Mouse (Mus musculus): ENCODE measurements around the gene Cybrd1. TPM values are rescaled to one million over a fixed set of nuclear protein-coding genes. Genes with fewer than 3 reads are reported as not detected.

Gene Cybrd1
- total RNA-seq, 2 experiments from 2014 or later: 0.89 to 1.1 TPM

- no peak for DNase-seq (ENCODE audit: low spot score in 2 of 2)
Observed at GRCm38 (mm10) chr2:71167211-71167610, 49.5 kb downstream of the Cybrd1 start.

- DNase-seq (ENCODE audit: low spot score in 2 of 2): no peak
Observed at GRCm38 (mm10) chr2:71168461-71169021, 50.8 kb downstream of the Cybrd1 start.

DNA sequence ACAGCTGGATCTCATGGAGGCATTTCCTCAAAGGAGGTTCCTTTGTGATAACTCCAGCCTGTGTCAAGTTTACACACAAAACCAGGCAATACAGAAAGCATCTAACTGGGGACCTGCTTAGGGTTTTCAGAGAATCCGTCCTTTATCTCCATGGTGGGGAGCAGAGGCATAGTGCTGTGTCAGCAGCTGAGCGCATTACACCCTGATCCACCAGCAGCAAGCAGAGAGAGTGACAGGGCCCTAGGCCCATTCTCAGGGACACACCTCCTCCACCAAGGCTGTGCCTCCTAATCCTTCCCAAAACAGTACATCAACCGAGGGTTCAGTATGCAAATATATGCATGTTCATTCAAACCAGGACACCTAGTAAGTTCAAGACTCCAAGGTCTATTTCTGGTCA is 55.3 kb downstream of the Cybrd1 start:
- no peak for DNase-seq (ENCODE audit: low spot score in 2 of 2)

- no peak for DNase-seq (ENCODE audit: low spot score in 2 of 2)
Observed at GRCm38 (mm10) chr2:71176329-71177249, 58.9 kb downstream of the Cybrd1 start.

- no peak for DNase-seq (ENCODE audit: low spot score in 2 of 2)
Observed at GRCm38 (mm10) chr2:71177250-71177615, 59.5 kb downstream of the Cybrd1 start.

DNA sequence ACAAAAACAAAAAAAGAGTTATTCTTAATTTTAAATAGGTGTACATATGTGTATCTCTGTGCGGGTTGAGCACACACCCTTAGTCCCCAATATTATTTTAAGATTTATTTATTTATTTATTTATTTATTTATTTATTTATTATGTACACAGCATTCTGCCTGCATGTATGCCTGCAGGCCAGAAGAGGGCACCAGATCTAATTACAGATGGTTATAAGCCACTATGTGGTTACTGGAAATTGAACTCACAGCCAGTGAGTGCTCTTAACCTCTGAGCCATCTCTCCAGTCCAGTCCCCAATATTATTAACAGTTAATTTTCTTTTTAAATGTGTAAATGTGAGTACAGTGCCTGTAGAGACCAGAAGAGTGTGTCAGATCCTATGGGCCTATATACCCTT is 60.0 kb downstream of the Cybrd1 start:
- DNase-seq (ENCODE audit: low spot score in 2 of 2): no peak

DNA sequence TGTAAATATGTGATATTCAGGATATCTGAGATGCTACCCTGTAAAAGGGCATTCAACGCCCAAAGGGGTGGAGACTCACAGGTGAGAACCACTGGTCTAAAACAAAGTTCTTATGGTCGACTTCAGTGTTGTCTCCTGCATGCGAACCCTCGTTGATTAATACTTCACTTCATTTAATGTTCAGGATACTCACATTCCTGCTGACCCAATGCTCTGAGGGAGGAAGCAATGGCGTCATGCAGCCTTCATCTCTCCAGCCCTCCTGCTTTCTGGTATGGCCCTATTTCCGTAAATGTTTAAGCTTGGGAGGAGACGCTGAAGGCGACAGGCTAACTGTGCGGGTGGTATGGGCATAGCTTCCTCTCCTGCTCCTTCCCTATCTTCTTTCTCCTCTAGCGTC is 62.0 kb downstream of the Cybrd1 start:
- DNase-seq (ENCODE audit: low spot score in 2 of 2): no peak

GRCm38 (mm10) chr2:71180566-71181217 is 63.0 kb downstream of the Cybrd1 start:
- DNase-seq (ENCODE audit: low spot score in 2 of 2): no peak

- DNase-seq (ENCODE audit: low spot score in 2 of 2): no peak
Observed at GRCm38 (mm10) chr2:71187950-71188349, 70.2 kb downstream of the Cybrd1 start.

DNA sequence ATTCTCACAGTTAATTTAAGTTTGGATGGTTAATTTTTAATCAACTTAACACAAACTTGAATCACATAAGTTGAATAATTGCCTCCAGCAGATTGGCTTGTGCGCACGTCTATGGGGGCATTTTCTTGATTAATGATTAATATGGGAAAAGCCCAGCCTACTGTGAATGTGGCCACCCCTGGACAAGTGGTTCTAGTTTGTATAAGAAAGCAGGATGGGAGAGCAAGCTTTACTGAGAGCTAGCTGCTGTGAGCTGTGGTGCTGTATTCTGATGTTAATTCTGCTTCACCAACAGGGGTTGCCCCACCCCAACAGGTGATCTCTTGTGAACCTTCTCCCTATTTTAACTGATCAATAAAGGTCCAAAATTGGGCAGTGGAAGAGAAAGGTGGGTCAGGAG is 71.1 kb downstream of the Cybrd1 start:
- no peak for DNase-seq (ENCODE audit: low spot score in 2 of 2)

DNA sequence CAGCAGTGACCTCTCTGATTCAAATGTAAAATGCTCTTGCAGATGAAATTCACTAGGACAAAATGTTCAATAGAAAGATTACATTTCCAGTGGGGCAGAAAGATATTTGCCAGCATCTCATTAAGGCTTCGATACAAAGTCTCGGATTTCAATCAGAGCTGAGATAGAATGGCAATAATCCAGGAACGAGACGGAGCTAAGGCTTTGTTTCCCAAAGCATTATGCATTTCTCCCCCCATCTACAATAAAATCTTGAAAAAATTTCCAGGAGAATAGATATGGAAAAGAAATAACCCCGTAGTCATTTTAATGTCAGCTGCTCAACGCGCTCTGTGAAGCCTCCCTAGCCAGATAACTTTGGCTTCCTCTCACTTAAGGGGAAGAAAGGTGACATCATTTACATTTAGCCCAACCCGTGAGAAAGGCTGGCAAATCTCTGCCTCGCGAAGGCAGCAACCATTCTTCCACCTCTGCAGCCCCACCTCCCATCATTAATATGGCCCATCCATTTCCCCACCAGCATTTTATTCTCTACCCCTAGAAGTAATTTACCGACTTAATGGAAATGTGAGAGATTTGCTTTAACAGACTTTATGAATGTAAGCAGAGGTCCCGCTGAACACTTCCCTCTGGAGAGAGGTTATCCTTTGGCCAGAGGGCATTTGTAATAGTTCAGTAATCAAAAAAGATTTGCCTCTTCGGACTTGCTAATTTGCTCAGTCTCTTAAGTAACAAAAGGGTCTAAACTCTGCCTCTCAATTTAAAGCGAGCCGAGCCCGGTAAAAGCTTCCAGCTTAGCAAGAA is 73.9 kb downstream of the Cybrd1 start:
- no peak for DNase-seq (ENCODE audit: low spot score in 2 of 2)

- DNase-seq (ENCODE audit: low spot score in 2 of 2): no peak
Observed at GRCm38 (mm10) chr2:71192195-71192807, 74.6 kb downstream of the Cybrd1 start.

Other genes with a start within 250 kb of the Cybrd1 start
- gene Dcaf17, start 62.6 kb upstream of the Cybrd1 start, total RNA-seq (2021): 1 to 10 TPM; 7.4 to 9.8 TPM
- gene Mettl8, start 62.3 kb upstream of the Cybrd1 start, total RNA-seq (2021): 10 to 100 TPM; 11.0 to 13.3 TPM
- gene Dync1i2, start 93.8 kb downstream of the Cybrd1 start, total RNA-seq (2021): 10 to 100 TPM; 83.7 to 97.8 TPM
- 10 to 100 TPM; 43.0 to 78.8 TPM for gene Slc25a12, start 249.8 kb downstream of the Cybrd1 start, total RNA-seq (2021)

Measured in adrenal gland, adult 18-20 months (tissue).